Mouse (Mus musculus) activated CD4-positive, CD25-positive, alpha-beta regulatory T cell, adult 4 months (primary cell): ENCODE measurements around the gene Icam5. TPM values are rescaled to one million over a fixed set of nuclear protein-coding genes. Genes with fewer than 3 reads are reported as not detected.
"Not testable (repeated sequence)": the region's sequence is repeated elsewhere in the genome, so short reads cannot be mapped to it uniquely, and the experiment has no call there.

Experiments used
- ATAC-seq: one replicate; pipeline ENCODE4 v1.8.0; 2017
- polyA plus RNA-seq, 2 experiments: library from polyadenylated mRNA; unstranded; fragments of 100-300 nt; shearing (Covaris generic); gene quantifications; one replicate each; pipeline ENCODE4 v1.2.1; 2017

The Icam5 gene
- polyA plus RNA-seq, 2 experiments from 2014 or later, result not detected

- ATAC-seq, result no peak
Observed at GRCm38 (mm10) chr9:21036161-21036560, 4.3 kb downstream of the Icam5 start.

DNA sequence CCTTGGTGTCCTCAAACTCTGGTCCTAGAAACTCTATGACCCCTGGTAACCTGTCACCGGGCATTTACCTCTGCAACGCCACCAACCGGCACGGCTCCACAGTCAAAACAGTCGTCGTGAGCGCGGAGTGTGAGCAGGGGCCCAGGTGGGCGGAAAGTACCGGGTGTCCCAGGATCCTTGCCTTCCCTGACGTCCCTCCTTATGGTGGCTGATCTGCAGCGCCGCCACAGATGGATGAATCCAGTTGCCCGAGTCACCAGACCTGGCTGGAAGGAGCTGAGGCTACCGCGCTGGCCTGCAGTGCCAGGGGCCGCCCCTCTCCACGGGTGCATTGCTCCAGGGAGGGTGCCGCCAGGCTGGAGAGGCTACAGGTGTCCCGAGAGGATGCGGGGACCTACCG, 4.8 kb downstream of the Icam5 start:
- no peak for ATAC-seq

DNA sequence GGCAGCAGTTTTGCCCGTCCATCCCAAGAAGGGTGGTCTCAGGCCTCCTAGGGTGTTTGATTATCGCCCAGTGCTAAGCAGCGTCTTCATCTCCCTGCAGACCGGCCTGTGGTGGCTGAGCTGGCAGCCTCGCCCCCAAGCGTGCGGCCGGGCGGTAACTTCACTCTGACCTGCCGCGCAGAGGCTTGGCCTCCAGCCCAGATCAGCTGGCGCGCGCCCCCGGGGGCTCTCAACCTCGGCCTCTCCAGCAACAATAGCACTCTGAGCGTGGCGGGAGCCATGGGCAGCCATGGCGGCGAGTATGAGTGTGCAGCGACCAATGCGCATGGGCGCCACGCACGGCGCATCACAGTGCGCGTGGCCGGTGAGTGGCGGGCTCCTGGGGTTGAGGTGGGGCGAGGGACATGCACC, 5.6 kb downstream of the Icam5 start:
- no peak for ATAC-seq

DNA sequence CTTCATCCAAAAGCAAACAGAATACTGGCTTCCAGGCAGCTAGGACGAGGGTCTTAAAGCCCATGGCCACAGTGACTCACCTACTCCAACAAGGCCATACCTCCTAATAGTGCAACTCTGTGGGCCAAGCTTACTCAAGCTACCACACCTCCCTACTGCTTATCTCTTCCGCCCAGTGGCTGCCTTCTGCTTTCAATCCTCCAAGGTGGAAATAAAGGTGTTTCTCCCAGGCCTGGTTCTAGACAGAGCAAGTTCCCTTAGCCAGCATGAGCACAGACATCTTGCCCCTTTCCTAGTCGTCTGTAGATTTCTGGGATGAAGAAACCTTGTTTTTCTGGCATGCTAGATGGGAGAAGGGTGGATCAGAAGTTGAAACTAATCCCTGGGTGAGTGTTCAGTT, 7.9 kb downstream of the Icam5 start:
- no peak for ATAC-seq

GRCm38 (mm10) chr9:21041308-21041707, 9.4 kb downstream of the Icam5 start:
- no peak for ATAC-seq

DNA sequence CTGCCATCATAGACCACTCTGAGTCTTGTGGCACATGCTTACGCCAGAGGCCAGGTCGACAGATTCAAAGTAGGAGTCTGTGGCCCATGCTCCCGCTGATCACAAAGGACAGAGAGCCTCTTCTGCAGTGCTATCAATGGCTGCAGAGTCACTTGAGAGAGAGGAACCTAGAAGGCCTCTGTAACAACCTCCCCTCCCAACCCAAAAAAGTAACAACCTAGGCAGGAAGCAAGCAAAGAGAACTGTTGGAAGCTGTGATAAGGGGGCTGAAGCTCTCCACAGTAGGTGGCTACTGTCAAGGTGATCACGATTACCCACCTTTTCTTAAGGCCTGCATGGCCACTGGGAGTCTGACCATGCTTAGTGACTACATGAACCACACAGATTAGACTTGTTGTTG, 11.7 kb downstream of the Icam5 start:
- ATAC-seq, result no peak

GRCm38 (mm10) chr9:21044785-21045184, 12.9 kb downstream of the Icam5 start:
- not testable (repeated sequence) for ATAC-seq

DNA sequence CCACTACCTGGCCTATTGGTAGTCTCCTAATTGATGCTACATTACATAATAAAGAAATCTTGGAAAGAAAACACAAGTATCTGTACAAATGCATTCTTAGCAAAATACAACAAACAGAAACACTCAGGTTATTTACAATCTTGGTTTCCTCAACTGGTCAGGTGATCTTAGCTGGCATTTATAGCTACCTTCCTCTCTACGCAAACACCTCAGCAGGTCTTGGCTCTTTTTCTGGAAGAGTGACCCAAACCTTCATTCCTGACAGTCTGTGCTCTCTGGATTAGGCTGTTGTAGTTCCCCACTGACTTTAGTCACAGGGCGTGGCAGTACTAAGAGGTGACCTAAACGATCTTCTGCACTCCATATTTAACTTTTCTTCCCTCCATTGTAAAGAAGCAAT, 13.4 kb downstream of the Icam5 start:
- no peak for ATAC-seq

DNA sequence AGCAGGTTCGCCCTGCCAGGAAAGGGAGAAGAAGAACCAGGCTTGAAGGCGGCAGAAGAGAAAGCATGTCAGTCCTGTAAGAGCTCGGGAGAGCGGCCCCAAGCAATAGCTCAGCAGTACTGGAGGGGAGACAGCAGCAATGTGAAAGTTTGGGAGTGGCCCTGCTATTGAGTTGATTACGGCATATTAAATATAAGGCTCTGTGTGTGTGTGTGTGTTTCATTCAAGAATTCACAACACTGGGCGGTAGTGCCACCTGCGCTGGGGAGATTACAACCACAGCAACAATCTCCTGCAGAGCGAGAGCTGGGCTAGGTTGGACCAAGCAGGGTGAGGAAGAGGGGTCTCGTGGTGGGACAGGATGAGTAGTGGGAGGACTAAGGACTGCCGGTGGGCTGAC, 19.7 kb downstream of the Icam5 start:
- ATAC-seq, result no peak

DNA sequence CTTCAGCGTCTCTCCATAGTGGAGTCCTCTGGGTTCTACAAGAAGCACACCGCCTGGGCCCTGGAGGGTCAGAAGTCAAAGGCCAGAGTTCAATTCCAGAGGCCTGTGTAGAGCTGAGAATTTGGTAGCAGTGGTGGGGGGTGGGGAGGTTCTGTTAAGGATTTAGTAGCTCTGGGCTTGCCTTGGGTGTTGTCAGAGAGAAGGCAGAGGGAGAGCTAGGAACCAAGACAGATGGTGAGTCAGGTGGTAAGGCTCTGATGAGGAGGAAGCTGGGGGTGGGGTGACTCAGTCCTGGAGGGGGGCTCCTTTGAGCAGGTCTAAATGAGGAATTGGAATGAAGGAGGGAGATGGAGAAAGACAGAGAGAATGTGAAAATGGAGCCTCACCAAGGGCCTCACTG, 31.1 kb downstream of the Icam5 start:
- ATAC-seq, result no peak

DNA sequence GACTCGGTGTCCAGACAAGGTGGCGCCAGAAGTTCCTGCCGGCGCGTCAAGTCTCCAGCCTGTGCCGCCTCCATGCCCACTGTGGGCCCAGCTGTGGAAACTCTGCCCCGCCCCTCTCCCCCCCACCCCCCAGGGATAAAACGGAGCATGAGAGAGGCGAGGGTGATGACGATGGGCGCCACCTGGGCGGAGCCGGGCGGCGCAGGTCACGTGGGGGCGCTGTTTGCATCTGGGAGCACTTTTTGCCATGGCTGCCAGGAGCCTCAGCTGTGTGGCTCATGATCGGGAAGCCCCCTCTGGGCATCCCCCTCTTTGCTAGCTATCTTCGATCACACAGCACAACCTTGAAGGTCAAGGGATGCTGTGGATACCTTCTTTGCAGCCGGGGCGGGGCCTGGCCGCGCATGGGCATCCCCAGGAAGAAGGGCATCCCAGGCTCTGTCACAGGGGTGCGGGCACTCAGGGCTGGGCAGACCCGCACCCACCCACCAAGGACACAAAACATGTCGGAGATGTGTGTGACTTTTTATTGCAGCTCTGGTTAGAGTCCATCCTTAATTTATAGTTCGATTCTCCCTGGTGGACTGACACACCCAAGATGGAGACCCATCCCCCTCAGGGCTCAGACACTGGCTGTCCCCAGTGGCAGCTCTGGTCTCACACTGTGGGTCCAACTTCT, 35.3 kb downstream of the Icam5 start, which contains the start of gene Zglp1:
TSS of gene Zglp1 (minus strand) at position 88 of the 679 bp plus-strand sequence.
- ATAC-seq, result no peak

DNA sequence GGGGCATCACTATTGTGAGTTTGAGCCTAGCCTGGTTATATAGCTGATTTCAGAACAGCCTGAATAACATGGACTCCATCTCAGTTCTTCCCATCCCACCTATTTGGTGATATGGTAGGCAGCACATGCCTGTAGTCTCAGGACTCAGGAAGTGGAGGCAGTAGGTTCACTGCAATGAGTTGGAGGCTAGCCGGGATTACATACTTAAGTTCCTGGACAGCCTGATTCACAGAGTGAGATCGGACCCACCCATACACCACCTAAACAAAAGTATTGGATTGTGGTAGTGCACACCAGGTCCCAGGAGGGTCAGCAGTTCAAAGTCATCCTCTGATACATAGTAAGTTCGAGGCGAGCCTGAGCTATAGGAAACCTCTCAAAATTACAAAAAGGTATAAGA, 40.8 kb downstream of the Icam5 start:
- ATAC-seq, result no peak

GRCm38 (mm10) chr9:21073044-21073840, 41.4 kb downstream of the Icam5 start, which contains the start of the genes Gm49373 and Fdx1l:
Gene Gm49373, minus strand, starts transcription at chr9:21073096.
Gene Fdx1l, minus strand, starts transcription at chr9:21073614.
- peak; percentile 98 for ATAC-seq

DNA sequence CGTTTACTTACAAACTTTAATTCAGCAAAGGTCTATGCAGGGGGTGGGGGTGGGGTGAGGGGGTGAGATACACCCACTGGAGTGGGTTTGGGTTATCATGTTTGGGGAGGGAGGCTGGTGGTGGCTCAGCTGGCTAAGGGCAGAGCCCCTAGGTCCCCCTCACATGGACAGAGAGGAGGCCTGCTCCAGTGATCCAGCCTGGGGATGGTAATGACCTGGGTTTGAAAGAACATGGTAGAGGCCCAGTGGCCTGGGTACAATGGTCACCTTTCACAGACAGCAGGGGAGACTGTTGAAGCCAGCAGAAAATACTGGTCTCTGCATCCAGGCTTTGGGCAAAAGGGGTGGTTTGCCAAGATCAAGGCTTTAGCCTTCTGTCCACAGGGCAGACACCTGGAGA, 42.3 kb downstream of the Icam5 start:
- ATAC-seq, result no peak

DNA sequence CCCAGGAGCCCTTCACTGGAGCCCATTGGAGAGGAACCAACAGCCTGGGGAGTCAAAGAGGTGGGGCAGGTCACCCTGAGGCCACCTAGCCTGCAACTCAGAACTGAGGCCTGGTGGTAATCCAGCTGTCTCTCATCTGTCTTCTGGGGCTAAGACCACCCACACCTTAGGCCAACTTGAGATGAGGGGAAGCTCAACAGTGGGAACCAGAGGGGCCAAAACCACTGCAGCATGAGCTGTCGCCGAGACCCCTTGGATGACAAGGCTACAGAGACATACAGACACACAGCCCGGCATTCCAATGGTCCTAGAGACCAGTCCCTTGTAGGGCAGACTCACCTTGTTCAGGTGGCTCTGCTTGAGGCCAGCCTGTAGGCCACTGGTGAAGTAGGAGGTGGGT, 43.8 kb downstream of the Icam5 start:
- ATAC-seq, result no peak

- no peak for ATAC-seq
Observed at GRCm38 (mm10) chr9:21081127-21081526, 49.3 kb downstream of the Icam5 start.

DNA sequence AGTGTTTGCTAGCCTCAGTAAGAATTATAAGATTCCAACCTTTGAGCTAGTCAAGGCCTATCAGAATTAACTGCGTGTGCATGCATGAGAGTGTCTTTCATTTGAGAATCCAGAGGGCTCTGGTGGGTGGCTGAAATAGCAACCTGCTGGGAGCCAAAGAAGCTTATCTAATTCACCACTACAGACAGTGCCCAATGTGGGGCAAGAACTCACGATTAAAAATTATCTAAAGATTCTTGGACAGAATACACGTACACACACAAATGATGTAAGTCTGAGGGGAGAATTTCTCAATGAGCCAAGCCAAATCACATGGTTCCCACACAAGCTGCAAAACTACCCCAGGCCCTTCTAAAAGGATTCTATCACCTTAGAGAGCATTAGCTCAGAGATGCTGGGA, 51.5 kb downstream of the Icam5 start:
- ATAC-seq, result no peak

Other genes starting within 250 kb of the Icam5 start
- gene Col5a3, start 217.0 kb upstream of the Icam5 start, polyA plus RNA-seq, result not detected
- gene Rdh8, start 213.6 kb upstream of the Icam5 start, polyA plus RNA-seq, result not detected
- gene A230050P20Rik, start 163.4 kb upstream of the Icam5 start, polyA plus RNA-seq, result 10 to 100 TPM; 12.4 to 14.6 TPM
- 1 to 10 TPM in 1 of 2 experiments, under 1 TPM in 1; 0.76 to 1.5 TPM for gene Angptl6, start 152.3 kb upstream of the Icam5 start, polyA plus RNA-seq
- gene Ppan, start 143.9 kb upstream of the Icam5 start, polyA plus RNA-seq, result 10 to 100 TPM; 22.9 to 30.1 TPM
- 100 to 1,000 TPM; 190 to 235 TPM for gene Eif3g, start 133.4 kb upstream of the Icam5 start, polyA plus RNA-seq
- 10 to 100 TPM; 51.2 to 52.7 TPM for gene Dnmt1, start 72.2 kb upstream of the Icam5 start, polyA plus RNA-seq
- 1 to 10 TPM; 3.2 to 5.0 TPM for gene S1pr2, start 55.3 kb upstream of the Icam5 start, polyA plus RNA-seq
- gene Mrpl4, start 29.3 kb upstream of the Icam5 start, polyA plus RNA-seq, result 100 to 1,000 TPM; 100 to 103 TPM
- 10 to 100 TPM; 55.3 to 64.7 TPM for gene Icam1, start 16.1 kb upstream of the Icam5 start, polyA plus RNA-seq
- 1 to 10 TPM; 2.9 to 3.8 TPM for gene Icam4, start 2.7 kb upstream of the Icam5 start, polyA plus RNA-seq
- gene Zglp1, start 35.0 kb downstream of the Icam5 start, polyA plus RNA-seq, result under 1 TPM in 1 of 2 experiments, not detected in 1; 0.66 TPM
- not detected for gene Gm49373, start 41.0 kb downstream of the Icam5 start, polyA plus RNA-seq
- gene Fdx1l, start 41.5 kb downstream of the Icam5 start, polyA plus RNA-seq, result 10 to 100 TPM; 14.3 to 17.2 TPM
- 1 to 10 TPM in 1 of 2 experiments, under 1 TPM in 1; 0.67 to 3.2 TPM for gene Gm38431, start 59.9 kb downstream of the Icam5 start, polyA plus RNA-seq
- gene Raver1, start 59.9 kb downstream of the Icam5 start, polyA plus RNA-seq, result 10 to 100 TPM; 22.8 to 25.1 TPM
- 10 to 100 TPM; 30.0 to 60.9 TPM for gene Tyk2, start 99.2 kb downstream of the Icam5 start, polyA plus RNA-seq
- gene Cdc37, start 117.9 kb downstream of the Icam5 start, polyA plus RNA-seq, result 100 to 1,000 TPM; 102 to 129 TPM
- 1 to 10 TPM in 1 of 2 experiments, under 1 TPM in 1; 0.44 to 1.1 TPM for gene Pde4a, start 133.6 kb downstream of the Icam5 start, polyA plus RNA-seq
- 10 to 100 TPM; 16.9 to 30.0 TPM for gene Keap1, start 207.3 kb downstream of the Icam5 start, polyA plus RNA-seq
- under 1 TPM in 1 of 2 experiments, not detected in 1; 0.34 TPM for gene S1pr5, start 216.4 kb downstream of the Icam5 start, polyA plus RNA-seq
- gene Atg4d, start 233.2 kb downstream of the Icam5 start, polyA plus RNA-seq, result 10 to 100 TPM; 24.3 to 26.8 TPM